Mouse (Mus musculus): ENCODE results near the gene Gpx8. TPM values are rescaled to one million over a fixed set of nuclear protein-coding genes. Genes with fewer than 3 reads are reported as not detected.
A peak's percentile ranks its signal among the peaks of the same experiment; 100 is the strongest.

Gpx8 gene
- 141 and 152 TPM in 2 replicates for polyA plus RNA-seq (2016; fragmentation: Nextera tagmentation; extraction: Ambion mirVana)

GRCm38 (mm10) chr13:113046211-113046883, at the start of gene Gpx8:
Gene Gpx8 (minus strand): TSS chr13:113046410.
- WGBS = 6% methylated on average over 21 of the region's 21 CpGs

DNA sequence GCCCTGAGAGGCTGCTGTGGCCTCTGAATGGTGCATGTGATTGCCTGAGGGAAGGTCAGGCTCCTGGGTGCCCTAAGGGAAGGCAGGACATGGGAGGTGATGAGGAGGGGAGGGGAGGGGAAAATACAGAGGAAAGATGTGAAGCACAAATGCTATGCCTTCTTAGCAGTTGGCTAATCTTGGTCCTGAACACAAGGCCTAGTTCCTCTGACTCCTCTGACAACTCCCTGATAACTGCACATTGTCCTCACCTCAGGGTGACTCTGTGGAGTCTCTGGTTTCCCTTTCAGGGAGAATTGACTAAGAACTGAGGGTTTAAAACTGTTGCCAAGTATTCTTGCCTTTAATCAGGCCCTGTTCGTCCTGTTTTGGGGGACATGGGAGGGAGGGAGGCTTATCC, 48.4 kb upstream of the Gpx8 start:
- 67% methylated on average over 1 of the region's 1 CpGs for WGBS
- Histone ChIP-seq H3K9me3 (no peaks in the 10 kb centered on the region), H3K4me2 (no peak overlapping the region), H3K4me1 (replicated peaks) (peaks cover 5% of the 10 kb centered on the region; the same call in 1 of the 2 replicates), H3K4me3 (replicated peaks) (no peak overlapping the region), H3K27me3 (0 out of 2 replicates have a peak, but pooled peaks cover 2% of the 10 kb centered on the region), H3K9ac (replicated peaks) (no peak overlapping the region), H3K27ac (no peak overlapping the region), H3K36me3 (no peaks in the 10 kb centered on the region)
- no peak for ATAC-seq (ENCODE audit: insufficient number of reproducible peaks, insufficient read depth, low FRiP score, low TSS enrichment, low read depth)

More at GRCm38 (mm10) chr13:113046211-113046883, at the start of gene Gpx8:
- Histone ChIP-seq H3K4me3 (replicated peaks) (peak within 1 kb of the TSS; percentile 57), H3K9ac (replicated peaks) (peak within 1 kb of the TSS; percentile 63), H3K27ac (peak within 1 kb of the TSS; percentile 81), H3K27me3 (no peaks in the 10 kb centered on the region), H3K4me1 (replicated peaks) (peaks cover 7% of the 10 kb centered on the region), H3K9me3 (no peaks in the 10 kb centered on the region), H3K4me2 (peak within 1 kb of the TSS; percentile 71), H3K36me3 (peaks cover 25% of the 10 kb centered on the region)
- peak; percentile 86; the same call in 1 of the 2 replicates for ATAC-seq (ENCODE audit: insufficient number of reproducible peaks, insufficient read depth, low FRiP score, low TSS enrichment, low read depth)

GRCm38 (mm10) chr13:113090489-113090888, 44.3 kb upstream of the Gpx8 start:
- H3K9ac ChIP-seq (replicated peaks) = no peak overlapping the region
- 45% methylated on average over 8 of the region's 8 CpGs for WGBS
- ATAC-seq (ENCODE audit: insufficient number of reproducible peaks, insufficient read depth, low FRiP score, low TSS enrichment, low read depth) = 0 out of 2 replicates have a peak, but pooled peaks have one; percentile 31

GRCm38 (mm10) chr13:113087226-113088017, 41.2 kb upstream of the Gpx8 start:
- no peaks in the 10 kb centered on the region for H3K9me3 ChIP-seq
- H3K4me1 ChIP-seq (replicated peaks) = peaks cover 5% of the 10 kb centered on the region; the same call in 1 of the 2 replicates
- H3K27me3 ChIP-seq = peaks cover 2% of the 10 kb centered on the region; the same call in 1 of the 2 replicates
- no peak overlapping the region for H3K9ac ChIP-seq (replicated peaks)
- ATAC-seq (ENCODE audit: insufficient number of reproducible peaks, insufficient read depth, low FRiP score, low TSS enrichment, low read depth) = no peak
- H3K4me3 ChIP-seq (replicated peaks) = no peak overlapping the region
- no peaks in the 10 kb centered on the region for H3K36me3 ChIP-seq
- H3K27ac ChIP-seq = no peak overlapping the region
- 80% methylated on average over 13 of the region's 13 CpGs for WGBS
- H3K4me2 ChIP-seq = no peak overlapping the region

More at GRCm38 (mm10) chr13:113090489-113090888, 44.3 kb upstream of the Gpx8 start:
- Histone ChIP-seq H3K9me3 (no peaks in the 10 kb centered on the region), H3K4me2 (no peak overlapping the region), H3K4me3 (replicated peaks) (no peak overlapping the region), H3K27ac (no peak overlapping the region), H3K36me3 (no peaks in the 10 kb centered on the region), H3K27me3 (peaks cover 2% of the 10 kb centered on the region; the same call in 1 of the 2 replicates), H3K4me1 (replicated peaks) (peaks cover 5% of the 10 kb centered on the region; the same call in 1 of the 2 replicates)

DNA sequence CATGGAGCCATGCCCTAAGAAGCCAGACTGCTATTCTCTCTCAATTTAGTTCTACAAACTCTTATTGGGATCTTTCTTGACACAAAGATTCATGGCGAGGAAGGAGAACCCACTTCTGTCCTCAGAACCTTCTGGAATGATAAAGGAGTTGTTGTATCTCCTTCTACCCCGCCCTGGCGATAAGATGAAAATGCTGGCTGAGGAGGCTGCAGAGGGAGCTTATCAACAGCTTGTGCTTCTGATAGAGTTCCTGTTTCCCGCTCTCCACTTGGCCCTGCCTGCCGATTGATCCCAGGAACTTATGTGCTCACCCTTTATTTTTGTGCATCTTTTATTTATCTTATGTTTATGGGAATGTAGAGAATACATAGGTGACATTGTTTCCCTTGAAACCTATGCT, 38.5 kb upstream of the Gpx8 start:
- Histone ChIP-seq H3K4me1 (replicated peaks) (no peaks in the 10 kb centered on the region), H3K4me3 (replicated peaks) (no peak overlapping the region), H3K9ac (replicated peaks) (no peak overlapping the region), H3K27me3 (peaks cover 2% of the 10 kb centered on the region; the same call in 1 of the 2 replicates), H3K36me3 (no peaks in the 10 kb centered on the region), H3K9me3 (no peaks in the 10 kb centered on the region), H3K4me2 (no peak overlapping the region), H3K27ac (no peak overlapping the region)
- ATAC-seq (ENCODE audit: insufficient number of reproducible peaks, insufficient read depth, low FRiP score, low TSS enrichment, low read depth) = no peak
- WGBS = 80% methylated on average over 5 of the region's 5 CpGs

GRCm38 (mm10) chr13:113082101-113082500, 35.9 kb upstream of the Gpx8 start:
- 81% methylated on average over 1 of the region's 1 CpGs for WGBS
- ATAC-seq (ENCODE audit: insufficient number of reproducible peaks, insufficient read depth, low FRiP score, low TSS enrichment, low read depth) = no peak
- Histone ChIP-seq H3K4me2 (no peak overlapping the region), H3K27me3 (peaks cover under 1% of the 10 kb centered on the region; the same call in 1 of the 2 replicates), H3K4me1 (replicated peaks) (no peaks in the 10 kb centered on the region), H3K9me3 (no peaks in the 10 kb centered on the region), H3K4me3 (replicated peaks) (no peak overlapping the region), H3K9ac (replicated peaks) (no peak overlapping the region), H3K27ac (no peak overlapping the region), H3K36me3 (no peaks in the 10 kb centered on the region)

DNA sequence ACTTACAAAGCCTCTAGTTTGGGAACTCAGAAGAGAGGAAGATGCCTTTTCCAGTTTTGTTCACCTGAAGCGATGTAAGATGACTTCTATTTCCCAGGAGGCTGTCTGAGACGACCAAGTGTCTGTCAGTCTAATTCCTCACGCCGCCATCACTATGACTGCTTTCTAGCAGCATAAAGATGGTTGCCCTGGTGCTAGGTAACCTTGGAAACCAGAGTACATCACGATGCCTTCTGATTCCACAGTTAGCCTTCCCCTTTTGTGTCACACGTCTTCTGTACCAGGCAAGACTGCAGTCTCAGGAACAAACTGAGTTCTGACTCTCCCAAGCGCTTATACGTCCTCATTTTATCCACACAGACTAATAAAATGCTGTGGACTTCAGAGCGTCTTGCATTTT, 32.8 kb upstream of the Gpx8 start:
- no peaks in the 10 kb centered on the region for H3K4me1 ChIP-seq (replicated peaks)
- H3K27ac ChIP-seq = no peak overlapping the region
- H3K36me3 ChIP-seq = no peaks in the 10 kb centered on the region
- no peak for ATAC-seq (ENCODE audit: insufficient number of reproducible peaks, insufficient read depth, low FRiP score, low TSS enrichment, low read depth)
- H3K4me3 ChIP-seq (replicated peaks) = no peak overlapping the region
- no peak overlapping the region for H3K4me2 ChIP-seq
- no peaks in the 10 kb centered on the region for H3K9me3 ChIP-seq
- 89% methylated on average over 9 of the region's 9 CpGs for WGBS
- no peaks in the 10 kb centered on the region for H3K27me3 ChIP-seq
- H3K9ac ChIP-seq (replicated peaks) = no peak overlapping the region

DNA sequence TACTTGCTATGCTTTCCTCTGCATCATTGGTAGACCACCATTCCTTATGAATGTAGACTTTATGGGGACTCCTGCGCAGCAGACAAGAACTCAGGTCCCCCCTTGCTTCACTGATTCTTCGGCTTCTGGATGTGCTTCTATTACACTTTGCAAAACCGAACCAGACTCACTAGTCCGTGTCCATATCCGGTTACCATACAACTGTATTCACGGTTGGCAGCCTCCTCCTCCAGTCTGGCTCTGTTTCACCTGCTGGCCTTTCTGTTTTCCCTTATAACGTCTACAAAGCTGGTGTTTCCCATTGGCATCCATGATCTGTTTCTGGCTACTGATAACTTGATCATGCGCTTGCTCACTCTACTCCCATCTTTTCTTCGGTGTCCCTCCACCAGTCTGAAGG, 18.3 kb upstream of the Gpx8 start:
- H3K27me3 ChIP-seq = no peaks in the 10 kb centered on the region
- no peak overlapping the region for H3K4me3 ChIP-seq (replicated peaks)
- no peaks in the 10 kb centered on the region for H3K4me1 ChIP-seq (replicated peaks)
- H3K9ac ChIP-seq (replicated peaks) = no peak overlapping the region
- no peaks in the 10 kb centered on the region for H3K36me3 ChIP-seq
- no peaks in the 10 kb centered on the region for H3K9me3 ChIP-seq
- WGBS = 87% methylated on average over 9 of the region's 9 CpGs
- no peak overlapping the region for H3K4me2 ChIP-seq
- no peak for ATAC-seq (ENCODE audit: insufficient number of reproducible peaks, insufficient read depth, low FRiP score, low TSS enrichment, low read depth)
- no peak overlapping the region for H3K27ac ChIP-seq

DNA sequence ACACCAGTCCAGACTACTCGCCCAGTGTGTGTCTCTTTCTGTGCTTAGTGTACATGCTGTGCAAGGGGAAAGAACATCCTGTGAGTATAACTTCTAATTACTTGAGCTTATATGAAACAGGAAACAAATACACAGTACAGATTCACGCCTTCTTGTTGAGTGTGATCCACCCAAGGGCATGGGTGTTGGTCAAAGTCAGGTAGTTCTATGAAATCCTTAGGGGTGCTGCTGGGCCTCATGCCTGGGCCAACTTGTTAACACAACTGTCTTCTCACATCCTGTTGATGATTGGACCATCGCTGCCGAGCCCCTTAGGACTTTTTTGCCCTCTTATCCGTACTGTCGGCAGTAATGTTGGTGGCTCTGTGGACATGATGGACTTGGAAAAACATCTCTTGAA, 15.5 kb upstream of the Gpx8 start:
- Histone ChIP-seq H3K4me1 (replicated peaks) (no peaks in the 10 kb centered on the region), H3K4me3 (replicated peaks) (no peak overlapping the region), H3K27me3 (no peaks in the 10 kb centered on the region), H3K27ac (no peak overlapping the region), H3K9ac (replicated peaks) (no peak overlapping the region), H3K9me3 (no peaks in the 10 kb centered on the region), H3K36me3 (no peaks in the 10 kb centered on the region), H3K4me2 (no peak overlapping the region)
- no peak for ATAC-seq (ENCODE audit: insufficient number of reproducible peaks, insufficient read depth, low FRiP score, low TSS enrichment, low read depth)
- 87% methylated on average over 6 of the region's 6 CpGs for WGBS

- ATAC-seq (ENCODE audit: insufficient number of reproducible peaks, insufficient read depth, low FRiP score, low TSS enrichment, low read depth) = no peak
Observed at GRCm38 (mm10) chr13:113055826-113056225, 9.6 kb upstream of the Gpx8 start.

GRCm38 (mm10) chr13:113054230-113054629, 8.0 kb upstream of the Gpx8 start:
- 93% methylated on average over 8 of the region's 8 CpGs for WGBS
- H3K9me3 ChIP-seq = no peaks in the 10 kb centered on the region

More at GRCm38 (mm10) chr13:113055826-113056225, 9.6 kb upstream of the Gpx8 start:
- Histone ChIP-seq H3K36me3 (no peaks in the 10 kb centered on the region), H3K9me3 (no peaks in the 10 kb centered on the region), H3K27me3 (no peaks in the 10 kb centered on the region), H3K4me2 (no peak overlapping the region), H3K4me1 (replicated peaks) (no peaks in the 10 kb centered on the region), H3K9ac (replicated peaks) (no peak overlapping the region), H3K27ac (no peak overlapping the region), H3K4me3 (replicated peaks) (no peak overlapping the region)
- WGBS = 41% methylated on average over 8 of the region's 8 CpGs

More at GRCm38 (mm10) chr13:113054230-113054629, 8.0 kb upstream of the Gpx8 start:
- Histone ChIP-seq H3K27ac (no peak overlapping the region), H3K4me1 (replicated peaks) (no peaks in the 10 kb centered on the region), H3K4me3 (replicated peaks) (no peak overlapping the region), H3K27me3 (no peaks in the 10 kb centered on the region), H3K36me3 (no peaks in the 10 kb centered on the region), H3K4me2 (no peak overlapping the region), H3K9ac (replicated peaks) (no peak overlapping the region)
- no peak for ATAC-seq (ENCODE audit: insufficient number of reproducible peaks, insufficient read depth, low FRiP score, low TSS enrichment, low read depth)
